Mouse (Mus musculus): ENCODE data around the gene Dcst2. TPM values are rescaled to one million over a fixed set of nuclear protein-coding genes. Genes with fewer than 3 reads are reported as not detected.

The Dcst2 gene
- polyA plus RNA-seq, 2 experiments = 0.03 to 0.04 TPM

- under 1% methylated on average over 41 of the region's 42 CpGs for WGBS (ENCODE audit: insufficient replicate concordance)
- no peak for DNase-seq (ENCODE audit: low read depth in 3 of 3, low spot score in 3 of 3)
- ATAC-seq (ENCODE audit: insufficient read depth) = peak; percentile 64
- Histone ChIP-seq H3K4me1 (replicated peaks; ENCODE audit: control insufficient read depth in 2 of 2, insufficient read depth in 2 of 2, low read length in 1 of 2) (peaks cover 9 to 19% of the 10 kb centered on the region in 2 experiments), H3K27me3 (ENCODE audit: control insufficient read depth, insufficient read depth, low read length) (peaks cover 20% of the 10 kb centered on the region), H3K27ac (peak within 1 kb of the TSS; percentile 51), H3K9me3 (ENCODE audit: control insufficient read depth, low read length) (no peaks in the 10 kb centered on the region), H3K4me3 (ENCODE audit: insufficient read depth in 1 of 2, low read depth in 2 of 2, low read length in 2 of 2) (peak within 1 kb of the TSS; percentile 54 to 61), H3K36me3 (replicated peaks; ENCODE audit: control insufficient read depth, insufficient read depth, low read depth) (no peaks in the 10 kb centered on the region), H3K9ac (replicated peaks) (peak within 1 kb of the TSS; percentile 63), H3K4me2 (ENCODE audit: low read depth) (peak within 1 kb of the TSS; percentile 98)
- peak; percentile 62 for TF ChIP-seq CTCF (IDR thresholded peaks at IDR 0.05; ENCODE audit: low read depth)
- no peak for TF ChIP-seq EP300 (IDR thresholded peaks at IDR 0.05; ENCODE audit: low read depth)
These were observed 32.5 kb downstream of the Dcst2 start, which contains the start of gene Zbtb7b for GRCm38 (mm10) chr3:89394006-89394893. Zbtb7b (minus strand) TSS chr3:89394776.

- DNase-seq (ENCODE audit: low read depth in 3 of 3, low spot score in 3 of 3) (peak; percentile 68 to 74 (median 70)), ATAC-seq (ENCODE audit: insufficient read depth) (peak; percentile 20; the same call in 1 of the 2 replicates)
- H3K9ac ChIP-seq (replicated peaks) = peak overlapping the region; percentile 45
- peak overlapping the region; percentile 54 to 61 for H3K4me3 ChIP-seq (ENCODE audit: insufficient read depth in 1 of 2, low read depth in 2 of 2, low read length in 2 of 2)
- WGBS (ENCODE audit: insufficient replicate concordance) = under 1% methylated on average over 12 of the region's 12 CpGs
- H3K36me3 ChIP-seq (replicated peaks; ENCODE audit: control insufficient read depth, insufficient read depth, low read depth) = no peaks in the 10 kb centered on the region
- H3K27me3 ChIP-seq (ENCODE audit: control insufficient read depth, insufficient read depth, low read length) = peaks cover 20% of the 10 kb centered on the region
- H3K4me2 ChIP-seq (ENCODE audit: low read depth) = peak overlapping the region; percentile 98
- peaks cover 9 to 16% of the 10 kb centered on the region in 2 experiments for H3K4me1 ChIP-seq (replicated peaks; ENCODE audit: control insufficient read depth in 2 of 2, insufficient read depth in 2 of 2, low read length in 1 of 2)
- H3K9me3 ChIP-seq (ENCODE audit: control insufficient read depth, low read length) = no peaks in the 10 kb centered on the region
- TF ChIP-seq EP300 (IDR thresholded peaks at IDR 0.05; ENCODE audit: low read depth) (no peak; the same call in 1 of the 2 replicates), CTCF (IDR thresholded peaks at IDR 0.05; ENCODE audit: low read depth) (no peak)
- H3K27ac ChIP-seq = no peak overlapping the region
These were observed 33.1 kb downstream of the Dcst2 start for GRCm38 (mm10) chr3:89394894-89395256.

- no peaks in the 10 kb centered on the region for H3K36me3 ChIP-seq (replicated peaks; ENCODE audit: control insufficient read depth, insufficient read depth, low read depth)
- H3K9me3 ChIP-seq (ENCODE audit: control insufficient read depth, low read length) = no peaks in the 10 kb centered on the region
- peak overlapping the region; percentile 98 for H3K4me2 ChIP-seq (ENCODE audit: low read depth)
- peaks cover 20% of the 10 kb centered on the region for H3K27me3 ChIP-seq (ENCODE audit: control insufficient read depth, insufficient read depth, low read length)
- peak overlapping the region; percentile 54 to 61 for H3K4me3 ChIP-seq (ENCODE audit: insufficient read depth in 1 of 2, low read depth in 2 of 2, low read length in 2 of 2)
- DNase-seq (ENCODE audit: low read depth in 3 of 3, low spot score in 3 of 3) = no peak
- H3K27ac ChIP-seq = no peak overlapping the region
- no peak for ATAC-seq (ENCODE audit: insufficient read depth)
- TF ChIP-seq CTCF (IDR thresholded peaks at IDR 0.05; ENCODE audit: low read depth) (no peak), EP300 (IDR thresholded peaks at IDR 0.05; ENCODE audit: low read depth) (no peak)
- 2% methylated on average over 10 of the region's 10 CpGs for WGBS (ENCODE audit: insufficient replicate concordance)
- peak overlapping the region; percentile 45 for H3K9ac ChIP-seq (replicated peaks)
- H3K4me1 ChIP-seq (replicated peaks; ENCODE audit: control insufficient read depth in 2 of 2, insufficient read depth in 2 of 2, low read length in 1 of 2) = peaks cover 9 to 16% of the 10 kb centered on the region in 2 experiments
These were observed 33.6 kb downstream of the Dcst2 start for GRCm38 (mm10) chr3:89395419-89395805.

- H3K36me3 ChIP-seq (replicated peaks; ENCODE audit: control insufficient read depth, insufficient read depth, low read depth) = no peaks in the 10 kb centered on the region
- peak overlapping the region; percentile 58 to 61 for H3K4me3 ChIP-seq (ENCODE audit: insufficient read depth in 1 of 2, low read depth in 2 of 2, low read length in 2 of 2)
- ATAC-seq (ENCODE audit: insufficient read depth) = no peak
- peaks cover 9 to 16% of the 10 kb centered on the region in 2 experiments for H3K4me1 ChIP-seq (replicated peaks; ENCODE audit: control insufficient read depth in 2 of 2, insufficient read depth in 2 of 2, low read length in 1 of 2)
- peak overlapping the region; percentile 98 for H3K4me2 ChIP-seq (ENCODE audit: low read depth)
- H3K9me3 ChIP-seq (ENCODE audit: control insufficient read depth, low read length) = no peaks in the 10 kb centered on the region
- under 1% methylated on average over 44 of the region's 44 CpGs for WGBS (ENCODE audit: insufficient replicate concordance)
- TF ChIP-seq CTCF (IDR thresholded peaks at IDR 0.05; ENCODE audit: low read depth) (peak; percentile 94), EP300 (IDR thresholded peaks at IDR 0.05; ENCODE audit: low read depth) (no peak)
- H3K27me3 ChIP-seq (ENCODE audit: control insufficient read depth, insufficient read depth, low read length) = peaks cover 20% of the 10 kb centered on the region
- H3K9ac ChIP-seq (replicated peaks) = peak overlapping the region; percentile 66
- no peak overlapping the region for H3K27ac ChIP-seq
- DNase-seq (ENCODE audit: low read depth in 3 of 3, low spot score in 3 of 3) = peak in 1 of 3 experiments; percentile 43
These were observed 34.3 kb downstream of the Dcst2 start for GRCm38 (mm10) chr3:89395806-89396653.

Measured in liver, embryonic 14.5 days (tissue).